Mouse (Mus musculus): Measurements from ENCODE around the gene Tkfc. TPM values are rescaled to one million over a fixed set of nuclear protein-coding genes. Genes with fewer than 3 reads are reported as not detected.
"Not testable (repeated sequence)": the region's sequence is repeated elsewhere in the genome, so short reads cannot be mapped to it uniquely, and the experiment has no call there.

The Tkfc gene
- polyA plus RNA-seq, 1 experiment from 2014 or later = 16.9 TPM

DNA sequence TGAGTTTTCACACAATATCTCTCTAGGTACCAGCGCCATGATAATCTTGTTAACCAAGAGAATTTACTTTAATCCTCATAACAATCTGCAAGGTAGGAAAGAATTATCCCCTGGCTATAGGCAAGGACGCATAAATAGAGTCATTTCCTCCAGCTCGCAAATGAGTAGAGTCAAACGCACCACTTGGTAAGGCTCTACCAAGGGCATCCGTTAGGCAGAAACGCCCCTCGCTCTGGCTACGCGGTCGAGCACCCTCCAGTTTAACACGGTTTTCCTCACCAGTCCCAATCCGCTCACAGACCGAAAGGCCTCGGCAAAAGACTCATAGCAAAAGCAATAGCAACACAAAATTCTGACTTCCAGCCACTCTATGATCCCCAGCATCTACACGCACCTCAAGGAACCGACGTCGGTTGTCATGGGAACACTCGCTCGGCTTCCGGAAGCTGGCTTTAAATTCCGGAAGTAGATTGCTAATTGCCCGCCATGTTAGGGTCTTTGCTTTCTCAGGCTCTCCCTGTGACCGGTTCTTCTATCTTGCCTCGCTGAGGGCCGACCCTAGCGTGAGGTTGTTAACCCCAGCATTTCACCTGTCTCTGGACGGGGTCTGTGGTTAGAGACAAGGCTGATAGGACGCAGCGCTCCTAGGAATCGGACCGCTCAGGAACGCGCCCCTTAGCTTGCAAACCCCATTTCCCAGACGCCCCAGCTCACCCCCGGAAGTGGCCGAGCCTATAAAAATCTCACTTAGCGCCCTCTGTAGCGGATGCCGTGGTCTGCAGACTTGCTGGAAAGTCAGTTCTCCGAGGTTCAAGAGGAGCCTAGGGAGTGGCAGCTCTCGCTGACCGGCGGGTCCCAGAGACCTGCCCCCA, 28.5 kb downstream of the Tkfc start, which contains the start of the genes Cyb561a3 and Tmem138:
Cyb561a3 (plus strand) TSS at position 483 of the 872 bp plus-strand sequence.
Tmem138 (minus strand) TSS at position 673 of the 872 bp plus-strand sequence.
- no peaks in the 10 kb centered on the region for H3K9me3 ChIP-seq (ENCODE audit: control insufficient read depth, low read length)
- H3K27me3 ChIP-seq (ENCODE audit: control insufficient read depth, insufficient read depth, low read depth, low read length) = no peaks in the 10 kb centered on the region
- under 1% methylated on average over 44 of the region's 44 CpGs for WGBS
- peak within 1 kb of the TSS; percentile 91 for H3K27ac ChIP-seq (ENCODE audit: low read length)
- H3K4me2 ChIP-seq (ENCODE audit: low read depth, low read length) = peak within 1 kb of the TSS; percentile 76
- peak; percentile 97 for ATAC-seq (ENCODE audit: low read depth)
- H3K9ac ChIP-seq (ENCODE audit: low read length) = peak within 1 kb of the TSS; percentile 74
- H3K4me3 ChIP-seq (ENCODE audit: low read length) = peak within 1 kb of the TSS; percentile 60
- peaks cover 14% of the 10 kb centered on the region for H3K4me1 ChIP-seq (replicated peaks; ENCODE audit: control insufficient read depth, insufficient read depth, low read length)
- peaks cover 20% of the 10 kb centered on the region for H3K36me3 ChIP-seq (ENCODE audit: control insufficient read depth, insufficient read depth, low read length)

DNA sequence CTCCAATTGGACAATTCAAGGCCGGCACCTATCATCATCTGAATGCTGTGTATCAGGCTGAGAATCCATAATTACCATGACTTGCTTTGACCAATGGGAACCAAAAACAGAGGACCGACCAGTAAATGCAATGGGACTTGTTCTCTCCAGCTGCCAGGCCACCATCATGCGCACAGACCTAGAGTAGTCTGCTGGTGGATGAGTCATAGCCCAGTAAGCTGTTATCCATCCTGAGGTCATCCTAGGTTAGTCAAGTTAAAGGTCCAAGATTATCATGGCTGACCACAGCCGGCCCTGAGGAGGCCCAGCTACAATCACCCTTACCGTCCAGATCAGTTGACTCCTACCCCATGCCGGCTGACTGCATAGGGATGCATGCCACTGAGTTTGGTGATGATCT, 35.8 kb downstream of the Tkfc start:
- no peak overlapping the region for H3K4me2 ChIP-seq (ENCODE audit: low read depth, low read length)
- peaks cover 20% of the 10 kb centered on the region for H3K36me3 ChIP-seq (ENCODE audit: control insufficient read depth, insufficient read depth, low read length)
- H3K9me3 ChIP-seq (ENCODE audit: control insufficient read depth, low read length) = no peaks in the 10 kb centered on the region
- 93% methylated on average over 6 of the region's 6 CpGs for WGBS
- no peak overlapping the region for H3K9ac ChIP-seq (ENCODE audit: low read length)
- no peaks in the 10 kb centered on the region for H3K4me1 ChIP-seq (replicated peaks; ENCODE audit: control insufficient read depth, insufficient read depth, low read length)
- H3K4me3 ChIP-seq (ENCODE audit: low read length) = no peak overlapping the region
- H3K27ac ChIP-seq (ENCODE audit: low read length) = no peak overlapping the region
- no peaks in the 10 kb centered on the region for H3K27me3 ChIP-seq (ENCODE audit: control insufficient read depth, insufficient read depth, low read depth, low read length)
- ATAC-seq (ENCODE audit: low read depth) = no peak

DNA sequence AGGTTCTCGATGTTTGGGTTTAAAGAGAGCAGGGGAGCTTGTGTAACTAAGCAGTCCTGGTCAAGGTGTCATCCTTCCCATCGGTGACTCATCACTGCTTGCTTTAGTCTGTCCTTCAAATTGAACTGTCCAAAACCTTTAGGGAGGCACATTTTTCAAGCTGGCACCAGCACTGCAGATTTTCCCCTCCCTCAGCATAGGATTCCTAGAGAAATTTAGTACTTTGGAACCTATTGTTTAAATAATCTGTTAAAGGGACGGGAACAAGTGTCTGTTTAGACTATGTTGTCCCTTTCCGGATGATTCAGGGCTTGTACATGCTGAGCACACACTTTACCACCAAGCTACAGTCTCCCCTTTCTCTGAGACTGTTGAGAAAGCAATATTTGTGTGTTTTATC, 40.2 kb downstream of the Tkfc start:
- H3K4me1 ChIP-seq (replicated peaks; ENCODE audit: control insufficient read depth, insufficient read depth, low read length) = no peaks in the 10 kb centered on the region; the same call in 1 of the 2 replicates

DNA sequence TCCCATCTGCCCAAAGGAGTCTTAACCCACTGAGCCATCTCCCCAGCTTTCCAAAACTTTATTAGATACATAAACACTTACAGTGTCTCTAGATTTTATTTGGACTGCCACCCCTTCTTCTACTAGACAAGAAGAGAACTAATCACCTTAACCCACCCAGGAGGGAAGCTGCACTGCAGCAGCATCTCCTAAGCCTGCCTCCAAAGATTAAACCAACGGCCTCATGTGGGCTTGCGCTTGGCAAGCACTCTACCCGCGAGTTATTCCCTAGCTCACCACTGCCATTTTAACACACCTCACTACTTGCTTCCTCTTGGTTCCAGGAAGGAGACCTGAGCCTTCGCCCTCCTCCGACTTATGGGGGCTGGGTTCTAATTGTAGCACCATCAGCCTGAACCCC, 41.2 kb downstream of the Tkfc start:
- no peak overlapping the region for H3K4me3 ChIP-seq (ENCODE audit: low read length)
- no peaks in the 10 kb centered on the region for H3K27me3 ChIP-seq (ENCODE audit: control insufficient read depth, insufficient read depth, low read depth, low read length)
- H3K27ac ChIP-seq (ENCODE audit: low read length) = no peak overlapping the region
- no peak for ATAC-seq (ENCODE audit: low read depth)
- H3K4me1 ChIP-seq (replicated peaks; ENCODE audit: control insufficient read depth, insufficient read depth, low read length) = no peaks in the 10 kb centered on the region; the same call in 1 of the 2 replicates
- H3K36me3 ChIP-seq (ENCODE audit: control insufficient read depth, insufficient read depth, low read length) = no peaks in the 10 kb centered on the region
- WGBS = 75% methylated on average over 6 of the region's 6 CpGs
- H3K4me2 ChIP-seq (ENCODE audit: low read depth, low read length) = no peak overlapping the region
- no peak overlapping the region for H3K9ac ChIP-seq (ENCODE audit: low read length)
- no peaks in the 10 kb centered on the region for H3K9me3 ChIP-seq (ENCODE audit: control insufficient read depth, low read length)

More for the DNA sequence above, 40.2 kb downstream of the Tkfc start:
- H3K36me3 ChIP-seq (ENCODE audit: control insufficient read depth, insufficient read depth, low read length) = no peaks in the 10 kb centered on the region
- no peak overlapping the region for H3K27ac ChIP-seq (ENCODE audit: low read length)
- 50% methylated on average over 4 of the region's 4 CpGs for WGBS
- H3K9ac ChIP-seq (ENCODE audit: low read length) = no peak overlapping the region
- ATAC-seq (ENCODE audit: low read depth) = no peak
- no peak overlapping the region for H3K4me3 ChIP-seq (ENCODE audit: low read length)
- no peak overlapping the region for H3K4me2 ChIP-seq (ENCODE audit: low read depth, low read length)
- no peaks in the 10 kb centered on the region for H3K9me3 ChIP-seq (ENCODE audit: control insufficient read depth, low read length)
- no peaks in the 10 kb centered on the region for H3K27me3 ChIP-seq (ENCODE audit: control insufficient read depth, insufficient read depth, low read depth, low read length)

DNA sequence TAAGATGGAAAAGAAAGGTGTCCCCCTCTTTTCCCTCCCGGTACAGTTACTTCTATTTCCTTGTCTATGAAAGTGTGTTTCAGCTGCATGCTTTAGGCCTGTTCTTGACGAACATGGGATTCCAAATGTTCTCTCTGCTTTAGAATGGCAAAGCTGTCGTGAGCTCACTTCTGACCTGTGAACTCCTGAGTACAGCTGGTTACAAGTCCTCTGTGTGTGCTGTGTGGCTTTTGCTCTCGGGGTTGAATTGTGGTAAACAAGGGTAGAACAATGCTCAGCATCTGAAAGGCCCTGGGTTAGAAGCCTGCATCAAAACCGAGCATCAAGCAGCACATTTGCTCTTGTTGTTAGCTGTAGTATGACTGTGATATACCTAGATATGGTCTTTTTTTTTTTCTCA, 43.1 kb downstream of the Tkfc start:
- H3K4me2 ChIP-seq (ENCODE audit: low read depth, low read length) = no peak overlapping the region
- 63% methylated on average over 5 of the region's 5 CpGs for WGBS
- H3K4me1 ChIP-seq (replicated peaks; ENCODE audit: control insufficient read depth, insufficient read depth, low read length) = no peaks in the 10 kb centered on the region; the same call in 1 of the 2 replicates
- peak overlapping the region; percentile 78 for H3K27ac ChIP-seq (ENCODE audit: low read length)
- no peak for ATAC-seq (ENCODE audit: low read depth)
- H3K4me3 ChIP-seq (ENCODE audit: low read length) = no peak overlapping the region
- H3K9ac ChIP-seq (ENCODE audit: low read length) = no peak overlapping the region
- H3K36me3 ChIP-seq (ENCODE audit: control insufficient read depth, insufficient read depth, low read length) = no peaks in the 10 kb centered on the region
- no peaks in the 10 kb centered on the region for H3K9me3 ChIP-seq (ENCODE audit: control insufficient read depth, low read length)
- no peaks in the 10 kb centered on the region for H3K27me3 ChIP-seq (ENCODE audit: control insufficient read depth, insufficient read depth, low read depth, low read length)

DNA sequence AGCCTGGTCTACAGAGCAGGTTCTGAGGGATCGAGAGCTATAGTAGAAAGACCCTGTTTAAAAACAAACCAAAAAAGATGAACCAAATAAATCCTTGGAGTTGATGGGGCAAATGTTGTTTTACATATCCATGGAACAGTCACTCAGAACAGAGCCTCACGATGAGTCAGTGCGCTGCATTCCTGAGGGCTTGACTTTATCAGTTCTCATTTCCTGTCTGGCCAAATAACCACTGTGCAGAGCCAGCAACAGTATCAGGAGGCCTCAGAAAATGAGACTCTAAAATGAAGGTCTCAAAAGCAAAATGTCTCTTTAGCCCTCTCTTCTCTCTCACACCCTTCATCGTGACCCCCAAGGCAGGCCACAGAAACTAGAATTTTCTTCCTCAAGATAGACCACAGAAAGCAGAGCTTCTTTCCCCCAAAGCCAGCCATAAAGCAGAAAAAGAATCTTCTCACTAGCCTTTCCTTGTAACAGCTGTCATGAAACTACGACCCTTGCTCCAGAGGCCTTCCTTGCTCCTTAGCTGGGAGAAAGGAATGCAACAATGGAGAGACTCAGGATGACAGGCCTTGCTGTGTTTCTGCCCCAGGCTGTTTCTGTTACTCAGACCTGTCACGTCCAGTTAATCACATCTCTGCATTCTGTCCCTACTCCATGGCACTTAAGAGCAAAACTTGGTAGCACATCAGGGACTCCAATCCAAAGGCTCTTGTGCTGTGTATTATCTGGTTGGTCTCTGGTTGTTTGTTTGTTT, 43.7 kb downstream of the Tkfc start:
- 45% methylated on average over 6 of the region's 6 CpGs for WGBS
- peak; percentile 86 for ATAC-seq (ENCODE audit: low read depth)
- Histone ChIP-seq H3K27me3 (ENCODE audit: control insufficient read depth, insufficient read depth, low read depth, low read length) (no peaks in the 10 kb centered on the region), H3K4me1 (replicated peaks; ENCODE audit: control insufficient read depth, insufficient read depth, low read length) (no peaks in the 10 kb centered on the region; the same call in 1 of the 2 replicates), H3K9me3 (ENCODE audit: control insufficient read depth, low read length) (no peaks in the 10 kb centered on the region), H3K36me3 (ENCODE audit: control insufficient read depth, insufficient read depth, low read length) (no peaks in the 10 kb centered on the region), H3K4me2 (ENCODE audit: low read depth, low read length) (no peak overlapping the region), H3K4me3 (ENCODE audit: low read length) (no peak overlapping the region), H3K27ac (ENCODE audit: low read length) (peak overlapping the region; percentile 78), H3K9ac (ENCODE audit: low read length) (0 out of 2 replicates have a peak overlapping the region, but pooled peaks have one; percentile 44)

DNA sequence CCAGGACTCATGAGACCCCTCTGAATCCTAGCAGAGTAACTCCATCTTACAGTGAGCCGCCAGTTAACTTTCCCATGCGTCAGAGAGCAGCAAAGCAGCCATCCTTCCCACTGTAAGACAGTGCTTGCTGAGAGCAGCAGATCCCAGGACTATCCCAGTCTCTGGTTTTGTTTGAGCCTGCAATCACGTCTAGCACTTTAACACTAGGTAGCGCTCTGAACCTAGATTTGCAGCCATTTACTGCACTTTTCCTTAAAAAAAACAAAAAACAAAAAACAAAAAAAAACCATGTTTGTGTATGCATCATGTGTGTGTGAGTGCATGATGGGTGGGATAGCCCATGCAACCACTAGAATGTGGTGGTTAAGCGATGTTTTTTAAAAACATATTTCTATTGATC, 45.3 kb downstream of the Tkfc start:
- Histone ChIP-seq H3K36me3 (ENCODE audit: control insufficient read depth, insufficient read depth, low read length) (no peaks in the 10 kb centered on the region), H3K27me3 (ENCODE audit: control insufficient read depth, insufficient read depth, low read depth, low read length) (no peaks in the 10 kb centered on the region), H3K9ac (ENCODE audit: low read length) (no peak overlapping the region), H3K4me3 (ENCODE audit: low read length) (no peak overlapping the region), H3K9me3 (ENCODE audit: control insufficient read depth, low read length) (no peaks in the 10 kb centered on the region), H3K4me1 (replicated peaks; ENCODE audit: control insufficient read depth, insufficient read depth, low read length) (peaks cover 1% of the 10 kb centered on the region), H3K4me2 (ENCODE audit: low read depth, low read length) (no peak overlapping the region), H3K27ac (ENCODE audit: low read length) (no peak overlapping the region)
- ATAC-seq (ENCODE audit: low read depth) = no peak
- WGBS = 36% methylated on average over 5 of the region's 5 CpGs

DNA sequence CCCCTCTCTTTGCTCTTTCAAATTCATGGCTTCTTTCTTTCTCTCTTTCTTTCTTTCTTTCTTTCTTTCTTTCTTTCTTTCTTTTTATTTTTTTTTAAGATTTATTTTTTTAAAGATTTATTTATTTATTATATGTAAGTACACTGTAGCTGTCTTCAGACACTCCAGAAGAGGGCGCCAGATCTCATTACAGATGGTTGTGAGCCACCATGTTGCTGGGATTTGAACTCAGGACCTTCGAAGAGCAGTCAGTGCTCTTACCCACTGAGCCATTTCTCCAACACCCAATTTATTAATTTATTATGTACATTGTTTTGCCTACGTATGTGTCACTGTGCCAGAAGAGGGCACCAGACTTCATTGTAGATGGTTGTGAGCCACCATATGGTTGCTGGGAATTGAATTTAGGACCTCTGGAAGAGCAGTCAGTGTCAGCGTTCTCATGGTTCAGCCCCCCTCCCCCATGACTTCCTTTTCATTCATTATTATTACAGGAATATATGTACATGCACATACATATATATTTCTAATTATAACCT, 47.5 kb downstream of the Tkfc start:
- H3K27me3 ChIP-seq (ENCODE audit: control insufficient read depth, insufficient read depth, low read depth, low read length); H3K9ac ChIP-seq (ENCODE audit: low read length); ATAC-seq (ENCODE audit: low read depth); H3K4me3 ChIP-seq (ENCODE audit: low read length); H3K9me3 ChIP-seq (ENCODE audit: control insufficient read depth, low read length); H3K4me2 ChIP-seq (ENCODE audit: low read depth, low read length); H3K27ac ChIP-seq (ENCODE audit: low read length); H3K36me3 ChIP-seq (ENCODE audit: control insufficient read depth, insufficient read depth, low read length); H3K4me1 ChIP-seq (replicated peaks; ENCODE audit: control insufficient read depth, insufficient read depth, low read length): not testable (repeated sequence)
- 70% methylated on average over 4 of the region's 4 CpGs for WGBS

DNA sequence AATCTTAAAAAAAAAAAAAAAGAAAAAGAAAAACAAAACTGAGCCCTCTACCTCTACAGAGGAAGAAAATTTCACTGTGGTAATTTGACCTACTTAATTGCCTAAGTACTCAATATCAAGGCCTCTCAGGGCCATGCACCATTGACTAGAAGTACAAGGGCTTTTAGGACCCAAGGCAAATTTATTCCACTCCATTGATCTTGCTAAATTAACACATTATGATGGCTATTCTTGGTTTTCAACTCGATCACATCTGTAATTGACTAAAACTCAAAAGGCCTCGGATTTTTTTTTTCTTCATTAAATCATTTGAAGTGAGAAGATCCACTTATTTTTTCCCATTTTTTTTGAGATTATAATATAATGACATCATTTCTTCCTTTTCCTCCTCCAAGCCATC, 48.0 kb downstream of the Tkfc start:
- ATAC-seq (ENCODE audit: low read depth) = no peak
- Histone ChIP-seq H3K4me2 (ENCODE audit: low read depth, low read length) (no peak overlapping the region), H3K36me3 (ENCODE audit: control insufficient read depth, insufficient read depth, low read length) (no peaks in the 10 kb centered on the region), H3K4me3 (ENCODE audit: low read length) (no peak overlapping the region), H3K27me3 (ENCODE audit: control insufficient read depth, insufficient read depth, low read depth, low read length) (no peaks in the 10 kb centered on the region), H3K27ac (ENCODE audit: low read length) (no peak overlapping the region), H3K9ac (ENCODE audit: low read length) (no peak overlapping the region), H3K9me3 (ENCODE audit: control insufficient read depth, low read length) (no peaks in the 10 kb centered on the region), H3K4me1 (replicated peaks; ENCODE audit: control insufficient read depth, insufficient read depth, low read length) (peaks cover 6% of the 10 kb centered on the region)
- WGBS = 73% methylated on average over 2 of the region's 2 CpGs

Measured in lung, embryonic 16.5 days (tissue).